Mouse (Mus musculus): ENCODE measurements around the gene Ankrd16. TPM values are rescaled to one million over a fixed set of nuclear protein-coding genes. Genes with fewer than 3 reads are reported as not detected.

Ankrd16 gene
- polyA plus RNA-seq, 1 experiment from 2014 or later = 22.4 TPM

DNA sequence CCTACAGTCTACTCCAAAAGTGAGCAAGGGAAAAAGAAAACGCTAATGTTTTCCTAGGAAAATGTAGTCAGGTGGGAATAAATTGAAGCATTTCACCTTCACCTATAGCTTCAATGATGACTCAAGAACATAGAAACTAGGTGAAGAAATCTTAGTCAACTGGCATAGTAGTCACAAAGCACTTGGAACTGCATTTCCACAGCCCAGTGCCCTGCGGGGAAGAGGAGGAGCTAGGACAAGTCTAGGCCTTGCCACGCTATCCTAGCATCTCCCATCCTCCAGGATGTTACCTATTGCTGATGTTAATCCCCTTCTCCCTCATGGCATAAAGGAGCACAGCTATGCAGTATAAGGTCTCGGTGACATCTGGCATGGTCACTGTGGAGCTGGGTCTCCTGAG is 15.1 kb upstream of the Ankrd16 start:
- H3K36me3 ChIP-seq (ENCODE audit: control insufficient read depth, insufficient read depth) = peaks cover 85% of the 10 kb centered on the region
- ATAC-seq = no peak

GRCm38 (mm10) chr2:11765694-11766093 is 12.0 kb upstream of the Ankrd16 start:
- no peak overlapping the region for H3K27ac ChIP-seq (ENCODE audit: low read depth, low read length)
- H3K9ac ChIP-seq (ENCODE audit: low read depth, low read length) = no peak overlapping the region
- no peak overlapping the region for H3K4me3 ChIP-seq (ENCODE audit: low read depth, low read length)
- no peaks in the 10 kb centered on the region for H3K27me3 ChIP-seq (replicated peaks; ENCODE audit: control insufficient read depth, insufficient read depth, low read length)
- no peak for TF ChIP-seq CTCF (IDR thresholded peaks at IDR 0.05; ENCODE audit: low read depth)
- no peaks in the 10 kb centered on the region for H3K9me3 ChIP-seq (ENCODE audit: control insufficient read depth)
- 83% methylated on average over 4 of the region's 4 CpGs for WGBS
- H3K4me1 ChIP-seq (replicated peaks; ENCODE audit: control insufficient read depth, insufficient read depth, low read length) = no peaks in the 10 kb centered on the region
- H3K36me3 ChIP-seq (ENCODE audit: control insufficient read depth, insufficient read depth) = peaks cover 66% of the 10 kb centered on the region
- no peak overlapping the region for H3K4me2 ChIP-seq (replicated peaks; ENCODE audit: low read depth)
- ATAC-seq = no peak

More for the DNA sequence above, 15.1 kb upstream of the Ankrd16 start:
- no peak overlapping the region for H3K9ac ChIP-seq (ENCODE audit: low read depth, low read length)
- no peak overlapping the region for H3K4me2 ChIP-seq (replicated peaks; ENCODE audit: low read depth)
- no peaks in the 10 kb centered on the region for H3K4me1 ChIP-seq (replicated peaks; ENCODE audit: control insufficient read depth, insufficient read depth, low read length)
- no peaks in the 10 kb centered on the region for H3K27me3 ChIP-seq (replicated peaks; ENCODE audit: control insufficient read depth, insufficient read depth, low read length)
- 93% methylated on average over 4 of the region's 4 CpGs for WGBS
- no peak overlapping the region for H3K27ac ChIP-seq (ENCODE audit: low read depth, low read length)
- no peak for TF ChIP-seq CTCF (IDR thresholded peaks at IDR 0.05; ENCODE audit: low read depth)
- no peaks in the 10 kb centered on the region for H3K9me3 ChIP-seq (ENCODE audit: control insufficient read depth)
- no peak overlapping the region for H3K4me3 ChIP-seq (ENCODE audit: low read depth, low read length)

GRCm38 (mm10) chr2:11766485-11767160 is 11.1 kb upstream of the Ankrd16 start:
- Histone ChIP-seq H3K4me2 (replicated peaks; ENCODE audit: low read depth) (no peak overlapping the region), H3K9me3 (ENCODE audit: control insufficient read depth) (no peaks in the 10 kb centered on the region), H3K27ac (ENCODE audit: low read depth, low read length) (no peak overlapping the region), H3K4me3 (ENCODE audit: low read depth, low read length) (no peak overlapping the region), H3K36me3 (ENCODE audit: control insufficient read depth, insufficient read depth) (peaks cover 56% of the 10 kb centered on the region), H3K27me3 (replicated peaks; ENCODE audit: control insufficient read depth, insufficient read depth, low read length) (no peaks in the 10 kb centered on the region), H3K9ac (ENCODE audit: low read depth, low read length) (no peak overlapping the region), H3K4me1 (replicated peaks; ENCODE audit: control insufficient read depth, insufficient read depth, low read length) (no peaks in the 10 kb centered on the region)
- TF ChIP-seq CTCF (IDR thresholded peaks at IDR 0.05; ENCODE audit: low read depth) = no peak
- ATAC-seq = no peak
- 74% methylated on average over 5 of the region's 5 CpGs for WGBS

DNA sequence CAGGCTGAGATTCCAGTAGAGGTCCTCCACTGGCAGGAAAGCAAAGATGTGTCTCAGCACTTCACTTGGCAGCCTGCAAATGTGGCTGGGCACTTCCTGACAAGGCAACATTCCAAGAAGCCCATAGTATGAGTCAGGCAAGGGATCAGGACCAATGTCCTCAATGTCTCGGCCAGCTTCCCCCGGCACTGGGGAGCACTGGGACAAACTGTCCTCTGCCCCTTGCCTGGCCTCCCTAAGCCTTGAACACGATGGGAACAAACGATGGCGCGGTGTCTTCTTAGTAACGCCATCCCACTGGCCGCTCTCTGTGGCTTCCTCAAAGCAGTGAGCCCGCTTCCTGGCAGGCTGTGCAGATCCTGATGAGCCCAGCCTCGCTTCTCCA is 10.5 kb upstream of the Ankrd16 start:
- H3K36me3 ChIP-seq (ENCODE audit: control insufficient read depth, insufficient read depth) = peaks cover 51% of the 10 kb centered on the region
- H3K4me1 ChIP-seq (replicated peaks; ENCODE audit: control insufficient read depth, insufficient read depth, low read length) = no peaks in the 10 kb centered on the region
- H3K9ac ChIP-seq (ENCODE audit: low read depth, low read length) = no peak overlapping the region
- no peak for ATAC-seq
- H3K27me3 ChIP-seq (replicated peaks; ENCODE audit: control insufficient read depth, insufficient read depth, low read length) = no peaks in the 10 kb centered on the region
- 85% methylated on average over 10 of the region's 10 CpGs for WGBS
- no peak overlapping the region for H3K27ac ChIP-seq (ENCODE audit: low read depth, low read length)
- H3K4me3 ChIP-seq (ENCODE audit: low read depth, low read length) = no peak overlapping the region
- no peak for TF ChIP-seq CTCF (IDR thresholded peaks at IDR 0.05; ENCODE audit: low read depth)
- H3K4me2 ChIP-seq (replicated peaks; ENCODE audit: low read depth) = no peak overlapping the region
- H3K9me3 ChIP-seq (ENCODE audit: control insufficient read depth) = no peaks in the 10 kb centered on the region

DNA sequence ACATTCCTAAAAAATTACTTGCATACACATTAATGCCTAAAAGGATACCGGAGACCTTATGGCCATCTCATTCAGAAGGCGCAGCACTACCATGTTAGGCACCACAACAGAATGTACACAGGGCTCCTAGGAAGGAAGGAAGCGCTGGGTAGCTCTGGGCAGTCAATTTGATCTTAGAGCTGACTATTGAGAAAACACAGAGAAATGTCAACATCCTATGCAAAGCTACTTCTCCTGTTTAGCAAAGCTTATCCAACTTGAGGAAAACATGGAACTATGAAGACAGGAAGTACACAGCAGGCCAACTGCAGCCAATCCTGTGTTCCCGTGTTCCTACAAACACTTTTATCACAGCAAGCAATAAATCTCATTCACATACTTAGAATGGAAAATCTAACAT is 6.0 kb upstream of the Ankrd16 start:
- no peak overlapping the region for H3K4me3 ChIP-seq (ENCODE audit: low read depth, low read length)
- no peak overlapping the region for H3K4me2 ChIP-seq (replicated peaks; ENCODE audit: low read depth)
- H3K36me3 ChIP-seq (ENCODE audit: control insufficient read depth, insufficient read depth) = peaks cover 16% of the 10 kb centered on the region
- TF ChIP-seq CTCF (IDR thresholded peaks at IDR 0.05; ENCODE audit: low read depth) = no peak
- no peak for ATAC-seq
- no peak overlapping the region for H3K27ac ChIP-seq (ENCODE audit: low read depth, low read length)
- H3K27me3 ChIP-seq (replicated peaks; ENCODE audit: control insufficient read depth, insufficient read depth, low read length) = no peaks in the 10 kb centered on the region
- no peaks in the 10 kb centered on the region for H3K9me3 ChIP-seq (ENCODE audit: control insufficient read depth)
- no peak overlapping the region for H3K9ac ChIP-seq (ENCODE audit: low read depth, low read length)
- WGBS = 74% methylated on average over 4 of the region's 4 CpGs
- H3K4me1 ChIP-seq (replicated peaks; ENCODE audit: control insufficient read depth, insufficient read depth, low read length) = 0 out of 2 replicates have a peak, but pooled peaks cover 2% of the 10 kb centered on the region

- H3K27me3 ChIP-seq (replicated peaks; ENCODE audit: control insufficient read depth, insufficient read depth, low read length) = no peaks in the 10 kb centered on the region
- no peak overlapping the region for H3K27ac ChIP-seq (ENCODE audit: low read depth, low read length)
- no peak overlapping the region for H3K4me3 ChIP-seq (ENCODE audit: low read depth, low read length)
- H3K9me3 ChIP-seq (ENCODE audit: control insufficient read depth) = no peaks in the 10 kb centered on the region
- WGBS = 81% methylated on average over 4 of the region's 4 CpGs
- peaks cover 9% of the 10 kb centered on the region for H3K36me3 ChIP-seq (ENCODE audit: control insufficient read depth, insufficient read depth)
- no peak overlapping the region for H3K4me2 ChIP-seq (replicated peaks; ENCODE audit: low read depth)
- H3K4me1 ChIP-seq (replicated peaks; ENCODE audit: control insufficient read depth, insufficient read depth, low read length) = 0 out of 2 replicates have a peak, but pooled peaks cover 2% of the 10 kb centered on the region
- H3K9ac ChIP-seq (ENCODE audit: low read depth, low read length) = no peak overlapping the region
- no peak for TF ChIP-seq CTCF (IDR thresholded peaks at IDR 0.05; ENCODE audit: low read depth)
- no peak for ATAC-seq
Measured at GRCm38 (mm10) chr2:11772401-11772800, 5.3 kb upstream of the Ankrd16 start.

Data from intestine, postnatal 0 days (tissue).